Mouse (Mus musculus) liver, embryonic 16.5 days (tissue): ENCODE measurements around the gene Slc34a3. TPM values are rescaled to one million over a fixed set of nuclear protein-coding genes. Genes with fewer than 3 reads are reported as not detected.
A peak's percentile ranks its signal among the peaks of the same experiment; 100 is the strongest.

Experiments
- ATAC-seq: fragments of 200-750 bp; cut with Nextera tagmentation; 2 replicates; pipeline ENCODE4 v1.8.0; 2017; ENCODE audit warnings: low read depth, mild to moderate bottlenecking, moderate number of reproducible peaks, moderate library complexity
- H3K27ac ChIP-seq: fragments of 300-500 bp; sonication (generic); 2 replicates; pipeline ENCODE4 v1.5.1; 2014; ENCODE audit warnings: mild to moderate bottlenecking, low read length
- H3K27me3 ChIP-seq: fragments of 300-500 bp; sonication (generic); 2 replicates; pipeline ENCODE4 v1.6.1; 2014; ENCODE audit warnings: low read depth, low read length, mixed read lengths; ENCODE audit not compliant: control insufficient read depth, insufficient read depth
- H3K36me3 ChIP-seq: fragments of 300-500 bp; sonication (generic); 2 replicates; pipeline ENCODE4 v1.6.1; 2014; ENCODE audit warnings: mild to moderate bottlenecking; ENCODE audit not compliant: control insufficient read depth, insufficient read depth
- H3K4me1 ChIP-seq: fragments of 300-500 bp; sonication (generic); 2 replicates; pipeline ENCODE4 v1.6.1; 2014; ENCODE audit warnings: low read depth, low read length, mixed read lengths; ENCODE audit not compliant: control insufficient read depth
- H3K4me2 ChIP-seq: fragments of 300-500 bp; sonication (generic); 2 replicates; pipeline ENCODE4 v1.6.1; 2014; ENCODE audit warnings: low read depth, low read length, mixed read lengths
- H3K4me3 ChIP-seq: fragments of 300-500 bp; sonication (generic); 2 replicates; pipeline ENCODE4 v1.5.1; 2014; ENCODE audit warnings: low read depth, mild to moderate bottlenecking, low read length
- H3K9ac ChIP-seq: fragments of 300-500 bp; sonication (generic); 2 replicates; pipeline ENCODE4 v1.6.1; 2014; ENCODE audit warnings: low read depth, low read length
- H3K9me3 ChIP-seq: fragments of 300-500 bp; sonication (generic); replicated peaks from 2 replicates; pipeline ENCODE4 v1.6.1; 2016; ENCODE audit warnings: low read length; ENCODE audit not compliant: control insufficient read depth
- whole genome bisulfite sequencing: fragments of 180-500 bp; shearing (Covaris S2); extraction: QIAGEN DNeasy Blood & Tissue Kit; methylation state at CpG from one replicate; pipeline ENCODE4 v1.1.7; 2014; ENCODE audit not compliant: insufficient replicate concordance; 5-methylcytosine and 5-hydroxymethylcytosine counted together
- polyA plus RNA-seq: library from polyadenylated mRNA; unstranded; fragments of >200 nt; fragmentation: Nextera tagmentation; extraction: Ambion mirVana; gene quantifications from 2 replicates; pipeline ENCODE4 v1.2.1, GENCODE M21; 2015

The Slc34a3 gene
- polyA plus RNA-seq, 1 experiment from 2014 or later, result 0.08 TPM

GRCm38 (mm10) chr2:25265897-25266656 lies 31.9 kb upstream of the Slc34a3 start:
- H3K27me3 ChIP-seq, result no peaks in the 10 kb centered on the region
- no peaks in the 10 kb centered on the region for H3K9me3 ChIP-seq
- WGBS, result 39% methylated on average over 6 of the region's 6 CpGs
- no peak for ATAC-seq
- H3K36me3 ChIP-seq, result peaks cover 9% of the 10 kb centered on the region
- H3K4me2 ChIP-seq, result peak overlapping the region; percentile 39
- peak overlapping the region; percentile 2; the same call in 1 of the 2 replicates for H3K4me3 ChIP-seq
- H3K9ac ChIP-seq, result peak overlapping the region; percentile 37; the same call in 1 of the 2 replicates
- H3K27ac ChIP-seq, result peak overlapping the region; percentile 25
- peaks cover 63% of the 10 kb centered on the region for H3K4me1 ChIP-seq

DNA sequence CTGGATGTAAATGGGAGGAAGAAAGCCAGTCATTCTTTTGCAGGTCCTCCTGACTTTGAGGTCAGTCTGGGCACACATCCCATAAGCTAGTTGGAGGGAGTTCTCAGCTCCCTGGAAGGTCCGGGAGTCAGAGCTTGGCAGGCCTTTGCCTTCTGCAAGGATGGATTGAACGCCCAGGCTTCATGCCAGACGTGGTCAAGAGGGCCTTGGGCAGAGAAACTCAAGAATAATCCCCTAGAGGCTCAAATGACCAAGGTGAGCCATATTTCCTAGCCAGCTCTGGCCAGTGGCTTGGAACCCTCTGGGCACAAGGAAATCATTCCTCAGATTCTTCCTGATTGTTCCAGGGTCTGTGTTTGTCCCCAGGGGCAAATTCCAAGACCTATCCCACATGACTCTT lies 30.7 kb upstream of the Slc34a3 start:
- H3K9ac ChIP-seq, result no peak overlapping the region

GRCm38 (mm10) chr2:25264286-25264660 lies 30.1 kb upstream of the Slc34a3 start:
- 62% methylated on average over 5 of the region's 5 CpGs for WGBS
- H3K27me3 ChIP-seq, result no peaks in the 10 kb centered on the region
- no peak overlapping the region for H3K4me3 ChIP-seq
- no peak for ATAC-seq
- no peaks in the 10 kb centered on the region; the same call in 1 of the 2 replicates for H3K36me3 ChIP-seq
- H3K9me3 ChIP-seq, result no peaks in the 10 kb centered on the region
- H3K4me1 ChIP-seq, result peaks cover 56% of the 10 kb centered on the region
- 0 out of 2 replicates have a peak overlapping the region, but pooled peaks have one; percentile 3 for H3K9ac ChIP-seq
- H3K27ac ChIP-seq, result no peak overlapping the region
- H3K4me2 ChIP-seq, result peak overlapping the region; percentile 24; the same call in 1 of the 2 replicates

More for the DNA sequence above, 30.7 kb upstream of the Slc34a3 start:
- Histone ChIP-seq H3K4me1 (peaks cover 56% of the 10 kb centered on the region), H3K4me2 (peak overlapping the region; percentile 24; the same call in 1 of the 2 replicates), H3K27me3 (no peaks in the 10 kb centered on the region), H3K27ac (no peak overlapping the region), H3K4me3 (no peak overlapping the region), H3K36me3 (no peaks in the 10 kb centered on the region; the same call in 1 of the 2 replicates), H3K9me3 (no peaks in the 10 kb centered on the region)
- WGBS, result 61% methylated on average over 3 of the region's 3 CpGs
- ATAC-seq, result no peak

DNA sequence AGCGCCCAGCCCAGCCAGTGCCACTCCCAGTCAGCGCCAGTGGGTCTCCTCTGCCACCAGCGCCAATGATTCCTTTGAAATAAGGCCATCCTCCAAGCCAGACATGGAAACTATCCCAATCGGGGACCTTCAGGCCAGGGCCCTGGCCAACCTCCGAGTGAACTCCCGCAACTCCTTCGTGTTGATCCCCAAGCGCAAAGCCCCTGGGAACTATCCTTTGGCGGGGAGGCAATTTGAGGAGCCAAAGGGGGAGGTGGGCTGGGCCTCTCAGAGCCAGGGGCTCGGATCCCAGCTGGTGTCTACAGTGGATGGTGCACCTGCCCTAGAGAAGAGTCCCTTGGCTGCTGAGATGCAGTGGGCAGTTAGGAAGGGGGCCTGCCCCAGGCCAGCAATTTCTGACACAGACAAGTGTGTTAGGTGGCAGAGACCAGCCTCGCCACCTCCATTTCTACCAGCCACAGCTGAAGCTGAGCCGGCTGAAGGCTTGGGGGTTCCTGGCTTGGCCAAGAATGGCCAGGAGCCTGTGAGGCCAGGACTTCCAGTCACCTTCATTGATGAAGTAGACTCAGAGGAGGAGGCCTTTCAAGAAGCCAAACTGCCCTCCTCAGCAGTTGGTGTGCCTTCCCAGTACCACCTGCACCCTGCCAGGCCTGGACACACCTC lies 29.6 kb upstream of the Slc34a3 start:
- no peaks in the 10 kb centered on the region for H3K9me3 ChIP-seq
- H3K9ac ChIP-seq, result peak overlapping the region; percentile 81
- WGBS, result 29% methylated on average over 12 of the region's 12 CpGs
- no peak overlapping the region for H3K27ac ChIP-seq
- H3K27me3 ChIP-seq, result no peaks in the 10 kb centered on the region
- peak overlapping the region; percentile 89 for H3K4me3 ChIP-seq
- H3K36me3 ChIP-seq, result no peaks in the 10 kb centered on the region
- peaks cover 56% of the 10 kb centered on the region for H3K4me1 ChIP-seq
- no peak for ATAC-seq
- peak overlapping the region; percentile 100 for H3K4me2 ChIP-seq

- Histone ChIP-seq H3K4me3 (peak overlapping the region; percentile 89), H3K27me3 (no peaks in the 10 kb centered on the region), H3K4me1 (peaks cover 54% of the 10 kb centered on the region), H3K9me3 (no peaks in the 10 kb centered on the region), H3K36me3 (no peaks in the 10 kb centered on the region), H3K9ac (peak overlapping the region; percentile 81), H3K27ac (peak overlapping the region; percentile 74), H3K4me2 (peak overlapping the region; percentile 100)
- ATAC-seq, result peak; percentile 14
- WGBS, result under 1% methylated on average over 82 of the region's 82 CpGs
Measured at GRCm38 (mm10) chr2:25262795-25263622, 28.8 kb upstream of the Slc34a3 start.

GRCm38 (mm10) chr2:25262291-25262767 lies 28.2 kb upstream of the Slc34a3 start, which contains the start of gene Tprn:
Gene Tprn, plus strand, starts transcription at chr2:25262618.
- peak; percentile 98 for ATAC-seq
- Histone ChIP-seq H3K9me3 (no peaks in the 10 kb centered on the region), H3K4me1 (peaks cover 48% of the 10 kb centered on the region), H3K4me3 (peak within 1 kb of the TSS; percentile 89), H3K27me3 (no peaks in the 10 kb centered on the region), H3K4me2 (peak within 1 kb of the TSS; percentile 100), H3K9ac (peak within 1 kb of the TSS; percentile 81), H3K27ac (peak within 1 kb of the TSS; percentile 74), H3K36me3 (no peaks in the 10 kb centered on the region)
- WGBS, result under 1% methylated on average over 39 of the region's 39 CpGs

DNA sequence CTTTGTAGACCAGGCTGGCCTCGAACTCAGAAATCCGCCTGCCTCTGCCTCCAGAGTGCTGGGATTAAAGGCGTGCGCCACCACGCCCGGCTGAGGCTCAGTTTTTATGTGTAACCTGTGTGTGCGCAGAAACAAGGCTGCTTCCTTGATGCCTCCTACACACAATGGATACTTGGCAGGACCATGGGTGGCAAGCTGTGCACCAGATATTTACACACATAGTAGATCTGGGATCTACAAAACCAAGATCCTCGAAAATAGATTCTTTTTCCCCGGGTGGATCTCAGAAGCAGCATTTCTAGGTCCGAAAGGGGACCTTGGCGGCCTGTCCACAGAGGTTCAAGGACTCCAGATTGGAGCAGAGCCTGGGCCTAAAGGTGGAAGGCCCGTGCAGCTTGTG lies 27.7 kb upstream of the Slc34a3 start:
- WGBS, result 44% methylated on average over 11 of the region's 12 CpGs
- H3K4me3 ChIP-seq, result peak overlapping the region; percentile 89
- peak; percentile 1 for ATAC-seq
- H3K4me2 ChIP-seq, result peak overlapping the region; percentile 100
- peaks cover 43% of the 10 kb centered on the region for H3K4me1 ChIP-seq
- H3K27ac ChIP-seq, result peak overlapping the region; percentile 68
- no peaks in the 10 kb centered on the region for H3K9me3 ChIP-seq
- peak overlapping the region; percentile 69 for H3K9ac ChIP-seq
- no peaks in the 10 kb centered on the region for H3K27me3 ChIP-seq
- H3K36me3 ChIP-seq, result no peaks in the 10 kb centered on the region

DNA sequence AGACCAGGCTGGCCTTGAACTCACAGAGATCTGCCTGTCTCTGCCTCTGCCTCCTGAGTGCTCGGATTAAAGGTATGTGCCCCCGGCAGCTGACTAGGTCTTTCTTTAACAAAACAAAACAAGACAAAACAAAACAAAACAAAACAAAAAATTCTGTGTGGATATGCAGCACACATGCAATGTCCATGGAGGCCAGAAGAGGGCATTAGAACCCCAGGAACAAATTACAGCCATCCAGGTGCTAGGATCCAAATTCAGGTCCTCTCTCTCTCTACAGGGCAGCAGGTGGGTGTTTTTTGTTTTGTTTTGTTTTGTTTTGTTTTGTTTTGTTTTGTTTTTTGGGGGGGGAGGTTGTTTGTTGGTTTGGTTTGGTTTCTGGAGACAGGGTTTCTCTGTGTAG lies 24.7 kb upstream of the Slc34a3 start:
- H3K4me1 ChIP-seq, result peaks cover 28% of the 10 kb centered on the region
- no peaks in the 10 kb centered on the region for H3K9me3 ChIP-seq
- ATAC-seq, result no peak
- H3K4me2 ChIP-seq, result no peak overlapping the region
- H3K36me3 ChIP-seq, result no peaks in the 10 kb centered on the region
- no peak overlapping the region for H3K9ac ChIP-seq
- 38% methylated on average over 2 of the region's 2 CpGs for WGBS
- no peak overlapping the region for H3K4me3 ChIP-seq
- H3K27me3 ChIP-seq, result no peaks in the 10 kb centered on the region
- no peak overlapping the region for H3K27ac ChIP-seq
